Mouse (Mus musculus) heart, postnatal 0 days (tissue): ENCODE measurements around the gene Gm20481. TPM values are rescaled to one million over a fixed set of nuclear protein-coding genes. Genes with fewer than 3 reads are reported as not detected.

Experiments
- ATAC-seq: fragments of 200-750 bp; cut with Nextera tagmentation; 2 replicates; pipeline ENCODE4 v1.8.0; 2017; ENCODE audit warnings: low read depth, moderate number of reproducible peaks, moderate library complexity; ENCODE audit not compliant: insufficient read depth
- DNase-seq: peaks from one replicate; pipeline ENCODE4 v3.0.0-alpha.2; 2016; ENCODE audit warnings: low spot score
- H3K27ac ChIP-seq: fragments of 300-500 bp; sonication (generic); 2 replicates; pipeline ENCODE4 v1.5.1; 2014; ENCODE audit warnings: low read depth, mild to moderate bottlenecking
- H3K27me3 ChIP-seq: fragments of 300-500 bp; sonication (generic); 2 replicates; pipeline ENCODE4 v1.6.1; 2014; ENCODE audit warnings: low read length, mixed read lengths; ENCODE audit not compliant: control insufficient read depth, insufficient read depth
- H3K36me3 ChIP-seq: fragments of 300-500 bp; sonication (generic); replicated peaks from 2 replicates; pipeline ENCODE4 v1.6.1; 2014; ENCODE audit warnings: low read length, mixed read lengths; ENCODE audit not compliant: control insufficient read depth, insufficient read depth
- H3K4me1 ChIP-seq: fragments of 300-500 bp; sonication (generic); 2 replicates; pipeline ENCODE4 v1.6.1; 2014; ENCODE audit warnings: antibody characterized with exemption; ENCODE audit not compliant: control insufficient read depth, insufficient read depth
- H3K4me2 ChIP-seq: fragments of 300-500 bp; sonication (generic); 2 replicates; pipeline ENCODE4 v1.6.1; 2014; ENCODE audit warnings: low read depth, mild to moderate bottlenecking, low read length, moderate library complexity
- H3K4me3 ChIP-seq: fragments of 300-500 bp; sonication (generic); 2 replicates; pipeline ENCODE4 v1.5.1; 2014; ENCODE audit warnings: low read depth, low read length
- H3K9ac ChIP-seq: fragments of 300-500 bp; sonication (generic); replicated peaks from 2 replicates; pipeline ENCODE4 v1.6.1; 2014; ENCODE audit warnings: low read depth, low read length, mixed read lengths
- H3K9me3 ChIP-seq: fragments of 300-500 bp; sonication (generic); replicated peaks from 2 replicates; pipeline ENCODE4 v1.6.1; 2016; ENCODE audit warnings: low read length; ENCODE audit not compliant: control insufficient read depth
- CTCF ChIP-seq: IDR thresholded peaks from 2 replicates; pipeline ENCODE4 v1.5.1; 2016; ENCODE audit warnings: antibody characterized with exemption, control low read depth, low read depth
- EP300 ChIP-seq: IDR thresholded peaks from 2 replicates; pipeline ENCODE4 v1.6.1; 2016; ENCODE audit warnings: antibody characterized with exemption, low read depth
- WGBS: fragments of 180-500 bp; shearing (Covaris S2); extraction: QIAGEN DNeasy Blood & Tissue Kit; methylation state at CpG from one replicate; pipeline ENCODE4 v1.1.7; 2014; 5-methylcytosine and 5-hydroxymethylcytosine counted together
- polyA plus RNA-seq: library from polyadenylated mRNA; unstranded; fragments of >200 nt; fragmentation: Nextera tagmentation; extraction: Ambion mirVana; gene quantifications from 2 replicates; pipeline ENCODE4 v1.2.1, GENCODE M21; 2015
- total RNA-seq: library from RNA; depleted of rRNA; stranded (reverse); fragments of >200 nt; gene quantifications from 2 replicates; pipeline ENCODE4 v1.2.3, GENCODE M21; 2014; ENCODE audit warnings: low replicate concordance

The Gm20481 gene
- total and polyA plus RNA-seq, 2 experiments from 2014 or later, result not detected

- TF ChIP-seq EP300, result no peak
- no peak for TF ChIP-seq CTCF
- no peaks in the 10 kb centered on the region for H3K9me3 ChIP-seq
- H3K36me3 ChIP-seq, result peaks cover 8% of the 10 kb centered on the region; the same call in 1 of the 2 replicates
- H3K4me2 ChIP-seq, result no peak overlapping the region
- 0 out of 2 replicates have a peak, but pooled peaks cover 6% of the 10 kb centered on the region for H3K4me1 ChIP-seq
- no peak overlapping the region for H3K4me3 ChIP-seq
- no peaks in the 10 kb centered on the region for H3K27me3 ChIP-seq
- H3K9ac ChIP-seq, result no peak overlapping the region
- no peak overlapping the region for H3K27ac ChIP-seq
- WGBS, result 80% methylated on average over 6 of the region's 6 CpGs
- ATAC-seq (no peak), DNase-seq (no peak)
These were observed 31.7 kb upstream of the Gm20481 start for GRCm38 (mm10) chr17:34937960-34938505.

- 10% methylated on average over 15 of the region's 15 CpGs for WGBS
- TF ChIP-seq CTCF, result no peak
- no peak for TF ChIP-seq EP300
- H3K9me3 ChIP-seq, result no peaks in the 10 kb centered on the region
These were observed 28.2 kb upstream of the Gm20481 start for GRCm38 (mm10) chr17:34941344-34942041.

GRCm38 (mm10) chr17:34943128-34943815 is 26.4 kb upstream of the Gm20481 start:
- Histone ChIP-seq H3K9ac (no peak overlapping the region), H3K27me3 (no peaks in the 10 kb centered on the region), H3K4me2 (no peak overlapping the region), H3K27ac (no peak overlapping the region), H3K9me3 (no peaks in the 10 kb centered on the region), H3K36me3 (no peaks in the 10 kb centered on the region), H3K4me3 (no peak overlapping the region), H3K4me1 (0 out of 2 replicates have a peak, but pooled peaks cover 6% of the 10 kb centered on the region)
- TF ChIP-seq CTCF (no peak), EP300 (no peak)
- no peak for DNase-seq
- WGBS, result 72% methylated on average over 4 of the region's 4 CpGs
- no peak for ATAC-seq

More at GRCm38 (mm10) chr17:34941344-34942041, 28.2 kb upstream of the Gm20481 start:
- peak overlapping the region; percentile 66 for H3K4me2 ChIP-seq
- DNase-seq (peak; percentile 41), ATAC-seq (peak; percentile 47; the same call in 1 of the 2 replicates)
- H3K9ac ChIP-seq, result peak overlapping the region; percentile 57
- no peaks in the 10 kb centered on the region for H3K27me3 ChIP-seq
- 0 out of 2 replicates have a peak, but pooled peaks cover 6% of the 10 kb centered on the region for H3K4me1 ChIP-seq
- peak overlapping the region; percentile 67 for H3K27ac ChIP-seq
- H3K36me3 ChIP-seq, result no peaks in the 10 kb centered on the region
- peak overlapping the region; percentile 41 for H3K4me3 ChIP-seq

GRCm38 (mm10) chr17:34944362-34944761 is 25.4 kb upstream of the Gm20481 start:
- TF ChIP-seq EP300, result no peak
- Histone ChIP-seq H3K4me3 (no peak overlapping the region), H3K36me3 (no peaks in the 10 kb centered on the region), H3K9me3 (no peaks in the 10 kb centered on the region), H3K27me3 (no peaks in the 10 kb centered on the region), H3K27ac (no peak overlapping the region), H3K4me2 (no peak overlapping the region), H3K4me1 (0 out of 2 replicates have a peak, but pooled peaks cover 6% of the 10 kb centered on the region), H3K9ac (0 out of 2 replicates have a peak overlapping the region, but pooled peaks have one; percentile 30)
- DNase-seq (no peak), ATAC-seq (no peak)

- Histone ChIP-seq H3K4me1 (peaks cover 5% of the 10 kb centered on the region; the same call in 1 of the 2 replicates), H3K4me3 (no peak overlapping the region), H3K9me3 (no peaks in the 10 kb centered on the region), H3K27ac (no peak overlapping the region), H3K4me2 (no peak overlapping the region), H3K27me3 (no peaks in the 10 kb centered on the region), H3K9ac (no peak overlapping the region), H3K36me3 (peaks cover 15% of the 10 kb centered on the region)
- ATAC-seq, result no peak
- TF ChIP-seq EP300, result no peak
- TF ChIP-seq CTCF, result no peak
- 86% methylated on average over 5 of the region's 5 CpGs for WGBS
- no peak for DNase-seq
These were observed 23.1 kb upstream of the Gm20481 start for GRCm38 (mm10) chr17:34946486-34947140.
